In genomic region chr13:6565571-6565970, GRCm38 (mm10) we compare ENCODE assay signal across 16 mouse cellular contexts.
"Had no signal": no experiment of that assay in that cellular context is flagged by ENCODE, and none has a peak within 500 bp of the region (broad histone marks: within the 10 kb centered on the region; RNA-seq: fewer than 3 reads in every experiment).

No protein-coding gene starts in this region.

- H3K9ac ChIP-seq: limb, embryonic 15.5 days; liver, embryonic 12.5 days; liver, embryonic 14.5 days; lung, embryonic 14.5 days; midbrain, embryonic 12.5 days; neural tube, embryonic 12.5 days; stomach, embryonic 15.5 days had no signal

- H3K4me2 ChIP-seq: limb, embryonic 15.5 days; liver, embryonic 12.5 days; lung, embryonic 14.5 days; midbrain, embryonic 12.5 days; neural tube, embryonic 12.5 days; stomach, embryonic 15.5 days had no signal

- H3K9me3 ChIP-seq: limb, embryonic 15.5 days; liver, embryonic 12.5 days; midbrain, embryonic 10.5 days; midbrain, embryonic 12.5 days; neural tube, embryonic 12.5 days; stomach, embryonic 15.5 days had no signal

- H3K4me3 ChIP-seq: limb, embryonic 15.5 days; liver, embryonic 12.5 days; midbrain, embryonic 10.5 days; midbrain, embryonic 12.5 days; neural tube, embryonic 12.5 days; stomach, embryonic 15.5 days had no signal

- H3K27me3 ChIP-seq: limb, embryonic 15.5 days; liver, embryonic 12.5 days; midbrain, embryonic 12.5 days; neural tube, embryonic 12.5 days; stomach, embryonic 15.5 days had no signal

- ATAC-seq: liver, embryonic 12.5 days; midbrain, embryonic 16.5 days had no signal

- DNase-seq: lung, embryonic 14.5 days; midbrain, embryonic 14.5 days; retina, postnatal 1 day; right cerebral cortex, adult 18-20 months; thymus, adult 2 months; thymus, postnatal 25 days; thymus, postnatal 4 days had no signal

- H3K4me1 ChIP-seq: limb, embryonic 15.5 days; midbrain, embryonic 10.5 days; midbrain, embryonic 12.5 days; neural tube, embryonic 12.5 days; stomach, embryonic 15.5 days had no signal

- H3K27ac ChIP-seq: limb, embryonic 15.5 days; liver, embryonic 12.5 days; liver, embryonic 14.5 days; midbrain, embryonic 10.5 days; midbrain, embryonic 12.5 days; neural tube, embryonic 12.5 days; stomach, embryonic 15.5 days; stomach, postnatal 0 days had no signal
